Mouse (Mus musculus) heart, postnatal 0 days (tissue): Measurements from ENCODE around the gene Gnao1. TPM values are rescaled to one million over a fixed set of nuclear protein-coding genes. Genes with fewer than 3 reads are reported as not detected.

Experiments used
- ATAC-seq: fragments of 200-750 bp; cut with Nextera tagmentation; 2 replicates; pipeline ENCODE4 v1.8.0; 2017; ENCODE audit warnings: low read depth, moderate number of reproducible peaks, moderate library complexity; ENCODE audit not compliant: insufficient read depth
- DNase-seq: peaks from one replicate; pipeline ENCODE4 v3.0.0-alpha.2; 2016; ENCODE audit warnings: low spot score
- H3K27ac ChIP-seq: fragments of 300-500 bp; sonication (generic); 2 replicates; pipeline ENCODE4 v1.5.1; 2014; ENCODE audit warnings: low read depth, mild to moderate bottlenecking
- H3K27me3 ChIP-seq: fragments of 300-500 bp; sonication (generic); 2 replicates; pipeline ENCODE4 v1.6.1; 2014; ENCODE audit warnings: low read length, mixed read lengths; ENCODE audit not compliant: control insufficient read depth, insufficient read depth
- H3K36me3 ChIP-seq: fragments of 300-500 bp; sonication (generic); replicated peaks from 2 replicates; pipeline ENCODE4 v1.6.1; 2014; ENCODE audit warnings: low read length, mixed read lengths; ENCODE audit not compliant: control insufficient read depth, insufficient read depth
- H3K4me1 ChIP-seq: fragments of 300-500 bp; sonication (generic); 2 replicates; pipeline ENCODE4 v1.6.1; 2014; ENCODE audit warnings: antibody characterized with exemption; ENCODE audit not compliant: control insufficient read depth, insufficient read depth
- H3K4me2 ChIP-seq: fragments of 300-500 bp; sonication (generic); 2 replicates; pipeline ENCODE4 v1.6.1; 2014; ENCODE audit warnings: low read depth, mild to moderate bottlenecking, low read length, moderate library complexity
- H3K4me3 ChIP-seq: fragments of 300-500 bp; sonication (generic); 2 replicates; pipeline ENCODE4 v1.5.1; 2014; ENCODE audit warnings: low read depth, low read length
- H3K9ac ChIP-seq: fragments of 300-500 bp; sonication (generic); replicated peaks from 2 replicates; pipeline ENCODE4 v1.6.1; 2014; ENCODE audit warnings: low read depth, low read length, mixed read lengths
- H3K9me3 ChIP-seq: fragments of 300-500 bp; sonication (generic); replicated peaks from 2 replicates; pipeline ENCODE4 v1.6.1; 2016; ENCODE audit warnings: low read length; ENCODE audit not compliant: control insufficient read depth
- CTCF ChIP-seq: IDR thresholded peaks from 2 replicates; pipeline ENCODE4 v1.5.1; 2016; ENCODE audit warnings: antibody characterized with exemption, control low read depth, low read depth
- EP300 ChIP-seq: IDR thresholded peaks from 2 replicates; pipeline ENCODE4 v1.6.1; 2016; ENCODE audit warnings: antibody characterized with exemption, low read depth
- WGBS: fragments of 180-500 bp; shearing (Covaris S2); extraction: QIAGEN DNeasy Blood & Tissue Kit; methylation state at CpG from one replicate; pipeline ENCODE4 v1.1.7; 2014; 5-methylcytosine and 5-hydroxymethylcytosine counted together
- polyA plus RNA-seq: library from polyadenylated mRNA; unstranded; fragments of >200 nt; fragmentation: Nextera tagmentation; extraction: Ambion mirVana; gene quantifications from 2 replicates; pipeline ENCODE4 v1.2.1, GENCODE M21; 2015
- total RNA-seq: library from RNA; depleted of rRNA; stranded (reverse); fragments of >200 nt; gene quantifications from 2 replicates; pipeline ENCODE4 v1.2.3, GENCODE M21; 2014; ENCODE audit warnings: low replicate concordance; rRNA removed

Gene Gnao1
- total RNA-seq (7.1 and 10.7 TPM in 2 replicates), polyA plus RNA-seq (5.9 and 8.4 TPM in 2 replicates)

DNA sequence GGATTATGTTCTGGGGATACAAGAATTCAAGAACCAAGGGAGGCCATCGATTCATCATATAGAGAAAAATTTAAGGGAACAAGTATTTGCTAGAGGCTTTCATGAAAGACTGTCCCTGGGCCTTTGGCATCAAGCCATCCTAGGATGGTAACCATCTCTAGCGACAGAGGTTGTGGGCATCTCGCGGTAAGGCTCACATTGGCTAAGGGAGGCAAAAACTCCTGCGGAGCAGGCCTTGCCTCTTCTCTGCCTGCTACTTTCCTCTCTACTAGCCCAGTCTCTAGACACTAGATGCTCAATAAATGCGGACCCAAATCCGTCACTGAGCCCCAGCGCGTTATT lies at the start of gene Gnao1:
Gene Gnao1 (plus strand): TSS at position 281 of the 342 bp plus-strand sequence.
- Histone ChIP-seq H3K27ac (peak within 1 kb of the TSS; percentile 41; the same call in 1 of the 2 replicates), H3K36me3 (no peaks in the 10 kb centered on the region), H3K4me1 (peaks cover 19% of the 10 kb centered on the region), H3K9ac (peak within 1 kb of the TSS; percentile 60), H3K27me3 (peaks cover 29% of the 10 kb centered on the region), H3K4me3 (peak within 1 kb of the TSS; percentile 73), H3K4me2 (peak within 1 kb of the TSS; percentile 92), H3K9me3 (no peaks in the 10 kb centered on the region)
- DNase-seq (peak; percentile 19), ATAC-seq (no peak)
- WGBS, result 8% methylated on average over 9 of the region's 9 CpGs
- TF ChIP-seq EP300, result no peak
- no peak for TF ChIP-seq CTCF

GRCm38 (mm10) chr8:93777605-93778004 lies 32.2 kb upstream of the Gnao1 start:
- 24% methylated on average over 3 of the region's 3 CpGs for WGBS
- Histone ChIP-seq H3K4me1 (no peaks in the 10 kb centered on the region), H3K4me3 (no peak overlapping the region), H3K9me3 (no peaks in the 10 kb centered on the region), H3K9ac (no peak overlapping the region), H3K4me2 (peak overlapping the region; percentile 23; the same call in 1 of the 2 replicates), H3K27ac (no peak overlapping the region), H3K36me3 (no peaks in the 10 kb centered on the region), H3K27me3 (no peaks in the 10 kb centered on the region)
- no peak for ATAC-seq
- TF ChIP-seq CTCF (no peak), EP300 (no peak)
- DNase-seq, result peak; percentile 24

- Histone ChIP-seq H3K27ac (no peak overlapping the region), H3K4me3 (no peak overlapping the region), H3K4me2 (no peak overlapping the region), H3K9me3 (no peaks in the 10 kb centered on the region), H3K27me3 (peaks cover 28% of the 10 kb centered on the region), H3K9ac (no peak overlapping the region), H3K36me3 (no peaks in the 10 kb centered on the region), H3K4me1 (peaks cover 19% of the 10 kb centered on the region)
- TF ChIP-seq EP300 (no peak), CTCF (no peak)
- 85% methylated on average over 3 of the region's 3 CpGs for WGBS
- ATAC-seq, result no peak
- no peak for DNase-seq
Measured at GRCm38 (mm10) chr8:93809226-93809625, 540 bp upstream of the Gnao1 start.

- H3K27ac ChIP-seq, result peak overlapping the region; percentile 41; the same call in 1 of the 2 replicates
- no peak for TF ChIP-seq EP300
- TF ChIP-seq CTCF, result no peak
- peak overlapping the region; percentile 73 for H3K4me3 ChIP-seq
- H3K4me1 ChIP-seq, result peaks cover 19% of the 10 kb centered on the region
- H3K27me3 ChIP-seq, result peaks cover 31% of the 10 kb centered on the region
- under 1% methylated on average over 63 of the region's 116 CpGs for WGBS
- H3K4me2 ChIP-seq, result peak overlapping the region; percentile 92
- peak overlapping the region; percentile 60 for H3K9ac ChIP-seq
- ATAC-seq, result peak; percentile 86
- H3K36me3 ChIP-seq, result no peaks in the 10 kb centered on the region
- DNase-seq, result peak; percentile 68
- H3K9me3 ChIP-seq, result no peaks in the 10 kb centered on the region
Measured at GRCm38 (mm10) chr8:93810028-93810858, 477 bp downstream of the Gnao1 start.

DNA sequence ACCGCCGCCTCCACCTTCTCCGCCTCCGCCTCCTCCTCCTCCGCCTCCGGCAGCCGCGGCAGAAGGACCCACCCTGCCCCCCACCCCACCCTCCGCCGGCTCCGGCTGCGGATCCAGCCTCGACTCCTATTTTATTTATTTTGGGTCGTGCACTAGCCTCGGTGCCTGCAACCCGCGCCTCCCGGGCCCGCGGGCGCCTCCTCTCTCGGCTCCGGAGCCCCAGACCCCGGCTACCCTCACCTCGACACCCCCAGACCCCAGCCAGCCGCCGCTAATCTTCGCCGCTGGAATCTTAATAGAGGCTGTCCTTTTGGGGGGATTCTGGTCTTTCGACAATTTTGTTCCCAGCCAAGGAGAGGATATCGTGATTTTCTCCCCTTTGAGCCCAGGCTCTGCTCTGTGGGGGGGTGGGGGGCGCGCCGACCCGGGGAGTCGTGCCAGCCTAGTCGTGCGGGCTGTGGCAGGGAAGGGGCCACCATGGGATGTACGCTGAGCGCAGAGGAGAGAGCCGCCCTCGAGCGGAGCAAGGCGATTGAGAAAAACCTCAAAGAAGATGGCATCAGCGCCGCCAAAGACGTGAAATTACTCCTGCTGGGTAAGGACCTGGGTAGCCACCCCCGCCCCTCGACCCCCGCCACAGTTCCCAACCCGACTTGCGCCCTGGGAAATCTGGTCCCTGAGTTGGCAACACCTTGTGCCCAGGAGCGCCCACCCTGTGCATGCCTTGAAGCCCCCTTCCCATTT lies 1.3 kb downstream of the Gnao1 start:
- no peaks in the 10 kb centered on the region for H3K9me3 ChIP-seq
- H3K36me3 ChIP-seq, result no peaks in the 10 kb centered on the region
- no peak for TF ChIP-seq EP300
- no peak for TF ChIP-seq CTCF
- H3K27ac ChIP-seq, result no peak overlapping the region; the same call in 1 of the 2 replicates
- peaks cover 31% of the 10 kb centered on the region for H3K27me3 ChIP-seq
- DNase-seq (no peak), ATAC-seq (no peak)
- peak overlapping the region; percentile 92 for H3K4me2 ChIP-seq
- 1% methylated on average over 44 of the region's 53 CpGs for WGBS
- H3K4me3 ChIP-seq, result peak overlapping the region; percentile 73
- peak overlapping the region; percentile 60 for H3K9ac ChIP-seq
- H3K4me1 ChIP-seq, result peaks cover 19% of the 10 kb centered on the region
